9 mouse cellular contexts compared by ENCODE assay signal in genomic region chr13:21994896-21995295, GRCm38 (mm10). TPM values are rescaled to one million over a fixed set of nuclear protein-coding genes. Genes with fewer than 3 reads are reported as not detected.
DNase-seq lines count a peak whose midpoint lies in the region; ATAC-seq and TF ChIP-seq lines count a peak whose summit lies in the region.
"Had no signal": no experiment of that assay in that cellular context is flagged by ENCODE, and none has a peak within 500 bp of the region (broad histone marks: within the 10 kb centered on the region; RNA-seq: fewer than 3 reads in every experiment).

No protein-coding gene starts in this region.

- DNase-seq in urinary bladder, postnatal 4 days (ENCODE audit: low spot score in 2 of 2), result no peak
- no peak for DNase-seq in left cerebral cortex, postnatal 25 days (ENCODE audit: low spot score in 2 of 2)
- no peak for DNase-seq in frontal cortex, adult 2 months (ENCODE audit: extremely low spot score in 1 of 2, low spot score in 1 of 2)

- 5% methylated on average over 8 of the region's 8 CpGs for WGBS in forebrain, embryonic 13.5 days
- 3% methylated on average over 8 of the region's 8 CpGs for WGBS in liver, embryonic 15.5 days (ENCODE audit: insufficient replicate concordance)

- H3K79me3 ChIP-seq in C2C12 (ENCODE audit: low read depth), result no peaks in the 10 kb centered on the region

- TF ChIP-seq CTCF in C2C12 (IDR thresholded peaks at IDR 0.05; ENCODE audit: control insufficient read depth, insufficient read depth, insufficient read length), result no peak

- no peak for ATAC-seq in erythroblast, adult 5-6 weeks (replicated peaks; ENCODE audit: low FRiP score, poor library complexity, severe bottlenecking)
- ATAC-seq in forebrain, embryonic 13.5 days, result no peak
- no peak for ATAC-seq in liver, embryonic 15.5 days (ENCODE audit: insufficient read depth)

- no peak overlapping the region for H3K27ac ChIP-seq in forebrain, embryonic 13.5 days
- no peak overlapping the region for H3K27ac ChIP-seq in liver, embryonic 15.5 days (replicated peaks)

- peaks cover 4% of the 10 kb centered on the region; the same call in 1 of the 2 replicates for H3K9me3 ChIP-seq in erythroblast, embryonic 14.5 days (ENCODE audit: control insufficient read depth, low read length)
- no peaks in the 10 kb centered on the region for H3K9me3 ChIP-seq in forebrain, embryonic 13.5 days (replicated peaks)
- H3K9me3 ChIP-seq in liver, embryonic 15.5 days (replicated peaks), result no peaks in the 10 kb centered on the region; the same call in 1 of the 2 replicates

- 0 out of 2 replicates have a peak overlapping the region, but pooled peaks have one; percentile 26 for H3K9ac ChIP-seq in forebrain, embryonic 13.5 days
- H3K9ac ChIP-seq in liver, embryonic 15.5 days, result no peak overlapping the region

- H3K4me3 ChIP-seq in erythroblast, embryonic 14.5 days (replicated peaks), result peak overlapping the region; percentile 55
- H3K4me3 ChIP-seq in C2C12 (ENCODE audit: insufficient read depth, poor library complexity, severe bottlenecking), result peak overlapping the region; percentile 48
- H3K4me3 ChIP-seq in forebrain, embryonic 13.5 days, result peak overlapping the region; percentile 38
- H3K4me3 ChIP-seq in liver, embryonic 15.5 days (replicated peaks), result peak overlapping the region; percentile 52

- H3K4me2 ChIP-seq in forebrain, embryonic 13.5 days, result peak overlapping the region; percentile 58
- peak overlapping the region; percentile 71 for H3K4me2 ChIP-seq in liver, embryonic 15.5 days

- intact Hi-C loops in left cerebral cortex, postnatal 25 days (cut with DNase I), result no loop called here

- H3K27me3 ChIP-seq in erythroblast, embryonic 14.5 days (ENCODE audit: control insufficient read depth), result peaks cover 75% of the 10 kb centered on the region
- H3K27me3 ChIP-seq in C2C12 (ENCODE audit: control insufficient read depth, insufficient read depth, insufficient read length), result no peaks in the 10 kb centered on the region
- H3K27me3 ChIP-seq in forebrain, embryonic 13.5 days, result peaks cover 73% of the 10 kb centered on the region
- peaks cover 69% of the 10 kb centered on the region for H3K27me3 ChIP-seq in liver, embryonic 15.5 days

- H3K36me3 ChIP-seq in erythroblast, embryonic 14.5 days (ENCODE audit: control insufficient read depth), result no peaks in the 10 kb centered on the region
- no peaks in the 10 kb centered on the region for H3K36me3 ChIP-seq in C2C12 (ENCODE audit: control insufficient read depth, insufficient read depth)
- H3K36me3 ChIP-seq in forebrain, embryonic 13.5 days (ENCODE audit: poor library complexity, severe bottlenecking), result no peaks in the 10 kb centered on the region
- no peaks in the 10 kb centered on the region for H3K36me3 ChIP-seq in liver, embryonic 15.5 days (replicated peaks)

- peaks cover 26% of the 10 kb centered on the region for H3K4me1 ChIP-seq in erythroblast, embryonic 14.5 days (ENCODE audit: control insufficient read depth)
- H3K4me1 ChIP-seq in forebrain, embryonic 13.5 days, result peaks cover 13% of the 10 kb centered on the region
- H3K4me1 ChIP-seq in liver, embryonic 15.5 days (replicated peaks), result peaks cover 19% of the 10 kb centered on the region

- peak overlapping the region; percentile 57 for H3ac ChIP-seq in C2C12 (ENCODE audit: control insufficient read depth, insufficient read length, low read depth)

- H3K79me2 ChIP-seq in C2C12 (ENCODE audit: control insufficient read depth, insufficient read depth), result no peaks in the 10 kb centered on the region

TF ChIP-seq in C2C12, 6 proteins besides CTCF, POLR2A, EP300 and RAD21:
- TF ChIP-seq MAX (IDR thresholded peaks at IDR 0.05) (no peak), CEBPB (IDR thresholded peaks at IDR 0.05; ENCODE audit: low read depth) (no peak), FOSL1 (IDR thresholded peaks at IDR 0.05; ENCODE audit: insufficient read depth, low read length, poor library complexity, severe bottlenecking) (no peak), MYOD1 (IDR thresholded peaks at IDR 0.05; ENCODE audit: control insufficient read depth, insufficient read length, low read depth) (no peak), MYOG (IDR thresholded peaks at IDR 0.05; ENCODE audit: control insufficient read depth, extremely low read depth, insufficient read length) (no peak), USF1 (IDR thresholded peaks at IDR 0.05; ENCODE audit: low read depth) (no peak)
TF ChIP-seq in C2C12: peak in this region for 0.

RNA-seq across cellular contexts. Expression of gene Pom121l2, which starts 13.9 kb away (rescaled TPM):
- not detected in 2 replicates for polyA plus RNA-seq in erythroblast, embryonic 14.5 days (2012)
- not detected in 2 replicates for total RNA-seq in erythroblast, adult 5-6 weeks (2015; ENCODE audit: low replicate concordance)
- total RNA-seq in erythroblast, adult 5-6 weeks (2017; ENCODE audit: low replicate concordance), result not detected in 2 replicates
- not detected for polyA plus RNA-seq in C2C12 (2012; fragmentation: generic; extraction: Trizol)
- 0.09 TPM in 1 of 2 replicates, not detected in the other for polyA plus RNA-seq in forebrain, embryonic 13.5 days (2015; fragmentation: Nextera tagmentation; extraction: Ambion mirVana)
- polyA plus RNA-seq in liver, embryonic 15.5 days (2015; fragmentation: Nextera tagmentation; extraction: Ambion mirVana), result not detected in 2 replicates
- total RNA-seq in left cerebral cortex, postnatal 25 days (2021), result not detected
- polyA plus RNA-seq in frontal cortex, adult 2 months (2012; rRNA removed), result not detected in 2 replicates

RNA-seq across cellular contexts. Expression of gene Prss16, which starts 14.6 kb away (rescaled TPM):
- not detected in 2 replicates for polyA plus RNA-seq in erythroblast, embryonic 14.5 days (2012)
- total RNA-seq in erythroblast, adult 5-6 weeks (2015; ENCODE audit: low replicate concordance), result 2.7 and 6.3 TPM in 2 replicates
- total RNA-seq in erythroblast, adult 5-6 weeks (2017; ENCODE audit: low replicate concordance), result 1.8 and 2.2 TPM in 2 replicates
- 1.1 TPM for polyA plus RNA-seq in C2C12 (2012; fragmentation: generic; extraction: Trizol)
- not detected in 2 replicates for polyA plus RNA-seq in forebrain, embryonic 13.5 days (2015; fragmentation: Nextera tagmentation; extraction: Ambion mirVana)
- 0.62 and 1.0 TPM in 2 replicates for polyA plus RNA-seq in liver, embryonic 15.5 days (2015; fragmentation: Nextera tagmentation; extraction: Ambion mirVana)
- total RNA-seq in left cerebral cortex, postnatal 25 days (2021), result under 1 TPM; 0.25 to 0.39 TPM
- 0.56 and 1.4 TPM in 2 replicates for polyA plus RNA-seq in frontal cortex, adult 2 months (2012; rRNA removed)
- total RNA-seq: left cerebral cortex, postnatal 4 days had no signal

RNA-seq across cellular contexts. Expression of gene Hist1h2ah, which starts 40.5 kb away (rescaled TPM):
- polyA plus RNA-seq in erythroblast, embryonic 14.5 days (2012), result 105 and 181 TPM in 2 replicates
- total RNA-seq in erythroblast, adult 5-6 weeks (2015; ENCODE audit: low replicate concordance), result 2.5 TPM in 1 of 2 replicates, not detected in the other
- total RNA-seq in erythroblast, adult 5-6 weeks (2017; ENCODE audit: low replicate concordance), result 462 and 930 TPM in 2 replicates
- polyA plus RNA-seq in C2C12 (2012; fragmentation: generic; extraction: Trizol), result 9.5 TPM
- 2.8 and 10.7 TPM in 2 replicates for polyA plus RNA-seq in forebrain, embryonic 13.5 days (2015; fragmentation: Nextera tagmentation; extraction: Ambion mirVana)
- 9.5 and 11.4 TPM in 2 replicates for polyA plus RNA-seq in liver, embryonic 15.5 days (2015; fragmentation: Nextera tagmentation; extraction: Ambion mirVana)
- 10 to 100 TPM; 28.7 to 29.1 TPM for total RNA-seq in left cerebral cortex, postnatal 25 days (2021)
- 0.80 TPM in 1 of 2 replicates, not detected in the other for polyA plus RNA-seq in frontal cortex, adult 2 months (2012; rRNA removed)

RNA-seq across cellular contexts. Expression of gene Hist1h2bk, which starts 40.8 kb away (rescaled TPM):
- 6.1 and 13.9 TPM in 2 replicates for polyA plus RNA-seq in erythroblast, embryonic 14.5 days (2012)
- 14.6 and 64.4 TPM in 2 replicates for total RNA-seq in erythroblast, adult 5-6 weeks (2015; ENCODE audit: low replicate concordance)
- 627 and 660 TPM in 2 replicates for total RNA-seq in erythroblast, adult 5-6 weeks (2017; ENCODE audit: low replicate concordance)
- polyA plus RNA-seq in C2C12 (2012; fragmentation: generic; extraction: Trizol), result 12.8 TPM
- polyA plus RNA-seq in forebrain, embryonic 13.5 days (2015; fragmentation: Nextera tagmentation; extraction: Ambion mirVana), result 7.5 and 10.3 TPM in 2 replicates
- polyA plus RNA-seq in liver, embryonic 15.5 days (2015; fragmentation: Nextera tagmentation; extraction: Ambion mirVana), result 4.4 and 5.4 TPM in 2 replicates
- total RNA-seq in left cerebral cortex, postnatal 25 days (2021), result 10 to 100 TPM; 10.0 to 11.6 TPM
- 0.36 and 0.65 TPM in 2 replicates for polyA plus RNA-seq in frontal cortex, adult 2 months (2012; rRNA removed)

RNA-seq across cellular contexts. Expression of gene Hist1h4i, which starts 46.3 kb away (rescaled TPM):
- 24.7 and 42.0 TPM in 2 replicates for polyA plus RNA-seq in erythroblast, embryonic 14.5 days (2012)
- 32.4 and 38.2 TPM in 2 replicates for total RNA-seq in erythroblast, adult 5-6 weeks (2015; ENCODE audit: low replicate concordance)
- 129 and 151 TPM in 2 replicates for total RNA-seq in erythroblast, adult 5-6 weeks (2017; ENCODE audit: low replicate concordance)
- polyA plus RNA-seq in C2C12 (2012; fragmentation: generic; extraction: Trizol), result 31.8 TPM
- 42.8 and 45.2 TPM in 2 replicates for polyA plus RNA-seq in forebrain, embryonic 13.5 days (2015; fragmentation: Nextera tagmentation; extraction: Ambion mirVana)
- 40.8 and 42.0 TPM in 2 replicates for polyA plus RNA-seq in liver, embryonic 15.5 days (2015; fragmentation: Nextera tagmentation; extraction: Ambion mirVana)
- 10 to 100 TPM; 60.2 to 73.2 TPM for total RNA-seq in left cerebral cortex, postnatal 25 days (2021)
- polyA plus RNA-seq in frontal cortex, adult 2 months (2012; rRNA removed), result 12.2 and 13.3 TPM in 2 replicates
